Mouse (Mus musculus) forebrain, embryonic 16.5 days (tissue): ENCODE measurements at regions not wholly inside any gene's neighbourhood (a gene's known extent, or its start where the extent isn't known, plus 50 kb on each side); places are given as distances from the start of the nearest gene placed in this dataset.

Experiments
- ATAC-seq: fragments of 200-750 bp; cut with Nextera tagmentation; 2 replicates; pipeline ENCODE4 v1.8.0; 2017; ENCODE audit warnings: mild to moderate bottlenecking, moderate library complexity
- H3K27ac ChIP-seq: fragments of 300-500 bp; sonication (generic); 2 replicates; pipeline ENCODE4 v1.5.1; 2014; ENCODE audit warnings: low read length, control low read depth
- H3K27me3 ChIP-seq: fragments of 300-500 bp; sonication (generic); replicated peaks from 2 replicates; pipeline ENCODE4 v1.6.1; 2014; ENCODE audit warnings: low read length; ENCODE audit not compliant: control insufficient read depth, insufficient read depth
- H3K36me3 ChIP-seq: fragments of 300-500 bp; sonication (generic); 2 replicates; pipeline ENCODE4 v1.6.1; 2014; ENCODE audit not compliant: control insufficient read depth, insufficient read depth
- H3K4me1 ChIP-seq: fragments of 300-500 bp; sonication (generic); replicated peaks from 2 replicates; pipeline ENCODE4 v1.6.1; 2014; ENCODE audit warnings: low read length; ENCODE audit not compliant: control insufficient read depth, insufficient read depth
- H3K4me2 ChIP-seq: fragments of 300-500 bp; sonication (generic); 2 replicates; pipeline ENCODE4 v1.6.1; 2014; ENCODE audit warnings: mild to moderate bottlenecking, low read length, control low read depth
- H3K4me3 ChIP-seq: fragments of 300-500 bp; sonication (generic); replicated peaks from 2 replicates; pipeline ENCODE4 v1.5.1; 2014; ENCODE audit warnings: mild to moderate bottlenecking, low read length, control low read depth
- H3K9ac ChIP-seq: fragments of 300-500 bp; sonication (generic); replicated peaks from 2 replicates; pipeline ENCODE4 v1.6.1; 2014; ENCODE audit warnings: low read depth, low read length, control low read depth
- H3K9me3 ChIP-seq: fragments of 300-500 bp; sonication (generic); 2 replicates; pipeline ENCODE4 v1.6.1; 2016; ENCODE audit warnings: low read length; ENCODE audit not compliant: control insufficient read depth
- WGBS: fragments of 180-500 bp; shearing (Covaris S2); extraction: QIAGEN DNeasy Blood & Tissue Kit; methylation state at CpG from one replicate; pipeline ENCODE4 v1.1.7; 2014; 5-methylcytosine and 5-hydroxymethylcytosine counted together

- no peaks in the 10 kb centered on the region for H3K4me1 ChIP-seq
- no peak overlapping the region for H3K27ac ChIP-seq
- no peak for ATAC-seq
- H3K4me2 ChIP-seq: no peak overlapping the region
- H3K36me3 ChIP-seq: no peaks in the 10 kb centered on the region
- no peaks in the 10 kb centered on the region for H3K27me3 ChIP-seq
- H3K9me3 ChIP-seq: no peaks in the 10 kb centered on the region
- 94% methylated on average over 2 of the region's 2 CpGs for WGBS
- no peak overlapping the region for H3K4me3 ChIP-seq
- H3K9ac ChIP-seq: no peak overlapping the region
Measured at GRCm38 (mm10) chr9:26539042-26539441, 194.5 kb upstream of the B3gat1 start.

DNA sequence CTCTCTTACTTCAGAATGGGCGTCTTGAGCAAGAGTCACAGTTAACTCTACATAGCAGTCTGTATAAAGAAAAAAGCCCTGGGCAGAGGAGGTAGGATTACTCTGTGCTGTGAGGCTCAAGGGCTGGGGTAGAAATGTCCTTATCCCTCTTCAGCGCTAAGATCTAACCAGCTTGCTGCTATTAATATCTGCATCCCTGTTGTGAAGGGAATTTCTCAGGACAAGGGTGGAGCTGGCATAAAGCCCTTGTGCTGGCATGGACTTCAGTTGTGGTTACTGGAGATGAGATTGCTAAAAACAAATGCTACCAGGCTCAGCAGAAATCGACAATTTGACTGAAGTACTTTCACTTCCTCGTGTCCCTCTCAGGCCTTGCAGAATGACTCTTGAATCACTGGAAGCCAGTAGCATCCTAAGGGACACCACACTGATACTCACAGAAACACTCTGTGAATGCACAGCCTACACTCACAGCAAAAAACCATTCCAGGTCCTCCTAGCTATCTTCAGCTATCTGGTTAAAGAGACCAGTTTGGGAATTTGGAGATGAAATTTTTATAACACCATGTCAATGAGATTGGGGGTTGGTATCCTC lies 185.1 kb upstream of the B3gat1 start:
- Histone ChIP-seq H3K9me3 (no peaks in the 10 kb centered on the region), H3K4me1 (no peaks in the 10 kb centered on the region), H3K4me3 (no peak overlapping the region), H3K27ac (no peak overlapping the region), H3K4me2 (no peak overlapping the region), H3K36me3 (no peaks in the 10 kb centered on the region), H3K27me3 (no peaks in the 10 kb centered on the region), H3K9ac (no peak overlapping the region)
- WGBS: 64% methylated on average over 4 of the region's 4 CpGs
- no peak for ATAC-seq

GRCm38 (mm10) chr9:26549118-26549517 lies 184.4 kb upstream of the B3gat1 start:
- WGBS: 73% methylated on average over 4 of the region's 4 CpGs
- Histone ChIP-seq H3K4me1 (no peaks in the 10 kb centered on the region), H3K27me3 (no peaks in the 10 kb centered on the region), H3K36me3 (no peaks in the 10 kb centered on the region), H3K4me3 (no peak overlapping the region), H3K9ac (no peak overlapping the region), H3K4me2 (no peak overlapping the region), H3K9me3 (no peaks in the 10 kb centered on the region), H3K27ac (no peak overlapping the region)
- ATAC-seq: no peak

- Histone ChIP-seq H3K27me3 (no peaks in the 10 kb centered on the region), H3K4me1 (no peaks in the 10 kb centered on the region), H3K27ac (no peak overlapping the region), H3K36me3 (no peaks in the 10 kb centered on the region), H3K4me3 (no peak overlapping the region), H3K9me3 (no peaks in the 10 kb centered on the region), H3K4me2 (no peak overlapping the region), H3K9ac (no peak overlapping the region)
- ATAC-seq: no peak
- 84% methylated on average over 2 of the region's 2 CpGs for WGBS
Measured at GRCm38 (mm10) chr9:26549551-26549950, 184.0 kb upstream of the B3gat1 start.

GRCm38 (mm10) chr9:26575990-26576389 lies 157.5 kb upstream of the B3gat1 start:
- Histone ChIP-seq H3K4me2 (no peak overlapping the region), H3K4me1 (no peaks in the 10 kb centered on the region; the same call in 1 of the 2 replicates), H3K9ac (no peak overlapping the region), H3K27me3 (no peaks in the 10 kb centered on the region), H3K27ac (no peak overlapping the region), H3K4me3 (no peak overlapping the region), H3K9me3 (no peaks in the 10 kb centered on the region), H3K36me3 (no peaks in the 10 kb centered on the region)
- ATAC-seq: peak; percentile 77
- 43% methylated on average over 6 of the region's 6 CpGs for WGBS

- Histone ChIP-seq H3K27ac (no peak overlapping the region), H3K4me1 (no peaks in the 10 kb centered on the region), H3K9ac (no peak overlapping the region), H3K4me3 (no peak overlapping the region), H3K36me3 (no peaks in the 10 kb centered on the region), H3K4me2 (no peak overlapping the region), H3K27me3 (no peaks in the 10 kb centered on the region), H3K9me3 (no peaks in the 10 kb centered on the region)
- 89% methylated on average over 1 of the region's 1 CpGs for WGBS
- ATAC-seq: no peak
Measured at GRCm38 (mm10) chr9:26601979-26602378, 131.5 kb upstream of the B3gat1 start.

DNA sequence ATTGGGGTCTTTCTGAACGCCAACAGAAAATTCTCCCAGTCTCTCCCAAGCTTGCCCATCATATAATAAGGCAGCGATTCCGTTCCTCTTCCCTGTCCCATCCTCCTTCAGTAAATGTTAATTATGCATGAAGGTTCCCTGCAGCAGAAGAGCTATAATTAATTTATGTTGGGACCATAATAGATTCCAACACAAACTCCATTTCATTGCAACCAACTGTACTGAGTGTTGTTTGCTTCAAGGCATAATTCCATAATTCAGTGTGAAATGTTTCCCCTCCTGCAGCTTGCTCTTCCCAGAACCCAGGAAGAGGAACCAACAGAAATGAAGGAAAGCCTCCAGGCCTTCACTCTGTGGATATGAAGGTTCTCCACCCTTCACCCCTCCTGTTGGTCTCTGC lies 129.0 kb upstream of the B3gat1 start:
- Histone ChIP-seq H3K27me3 (no peaks in the 10 kb centered on the region), H3K4me3 (no peak overlapping the region), H3K4me1 (no peaks in the 10 kb centered on the region), H3K4me2 (no peak overlapping the region), H3K9ac (no peak overlapping the region), H3K27ac (no peak overlapping the region), H3K9me3 (no peaks in the 10 kb centered on the region), H3K36me3 (no peaks in the 10 kb centered on the region)
- ATAC-seq: no peak
- WGBS: 77% methylated on average over 3 of the region's 3 CpGs

DNA sequence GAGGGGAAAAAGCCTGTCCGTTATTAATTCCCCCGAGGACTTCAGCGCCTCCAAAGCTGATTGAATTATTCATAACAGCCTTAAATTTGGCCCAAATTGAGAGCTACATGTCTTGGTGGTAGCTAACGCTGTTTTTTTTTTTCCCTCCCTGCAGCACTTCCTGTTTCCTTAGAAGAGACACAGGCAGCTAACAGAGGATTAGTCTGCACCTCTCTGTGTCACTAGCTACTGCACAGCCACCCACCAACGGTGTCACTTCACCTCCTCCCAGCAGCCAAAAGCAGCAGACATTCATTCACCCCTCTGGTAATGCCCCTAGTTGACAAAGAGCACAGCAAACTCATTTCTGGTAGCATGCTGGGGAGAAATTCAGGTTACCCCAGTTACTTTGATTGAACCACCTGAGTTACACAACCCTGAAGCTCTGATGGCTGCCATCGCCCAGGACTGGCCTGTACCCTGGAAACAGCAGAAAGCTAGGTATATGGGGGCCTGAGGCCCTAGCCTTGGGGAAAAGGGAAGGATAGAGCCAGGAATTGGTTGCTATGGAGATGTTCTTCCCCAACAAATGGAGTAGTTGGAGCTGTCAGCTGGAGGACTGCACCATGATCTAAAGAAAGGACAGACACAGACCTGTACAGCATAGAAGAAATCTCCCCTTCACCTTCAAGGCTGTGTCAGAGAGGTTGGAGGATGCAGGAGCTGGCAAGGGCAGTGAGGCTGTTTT lies 121.7 kb upstream of the B3gat1 start:
- H3K9ac ChIP-seq: no peak overlapping the region
- no peaks in the 10 kb centered on the region for H3K27me3 ChIP-seq
- H3K4me1 ChIP-seq: 0 out of 2 replicates have a peak, but pooled peaks cover 6% of the 10 kb centered on the region
- WGBS: 68% methylated on average over 6 of the region's 6 CpGs
- H3K9me3 ChIP-seq: no peaks in the 10 kb centered on the region
- no peak overlapping the region for H3K27ac ChIP-seq
- H3K4me3 ChIP-seq: no peak overlapping the region
- no peak for ATAC-seq
- H3K36me3 ChIP-seq: no peaks in the 10 kb centered on the region
- no peak overlapping the region for H3K4me2 ChIP-seq

DNA sequence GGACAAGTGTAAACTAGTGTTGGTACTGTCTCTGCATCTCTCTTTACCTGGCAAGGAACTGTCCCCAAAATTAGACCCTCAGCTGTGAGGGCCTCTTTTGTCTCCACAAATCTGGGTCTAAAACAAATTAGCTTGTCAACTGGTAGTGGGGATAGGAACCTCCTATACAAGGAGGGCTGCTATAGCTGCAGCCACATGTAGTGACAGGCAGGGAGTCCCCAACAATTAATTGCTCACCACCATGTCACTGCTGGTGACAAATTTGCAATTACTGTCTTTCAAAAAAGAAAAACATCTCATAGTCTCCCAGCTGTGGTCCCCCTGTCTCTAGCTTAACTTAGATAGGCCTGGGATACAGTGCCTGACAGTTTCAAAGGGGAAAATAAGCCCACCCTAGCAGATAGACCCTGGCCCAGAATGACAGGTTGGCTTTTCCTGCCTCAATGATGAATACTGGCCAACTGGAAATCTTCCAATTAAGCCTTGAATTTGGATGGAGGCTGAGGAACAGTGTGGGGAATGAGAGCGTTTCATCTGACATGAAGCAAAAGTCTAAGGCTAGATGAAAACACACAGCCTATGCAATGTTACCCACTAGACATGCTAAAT lies 110.6 kb upstream of the B3gat1 start:
- H3K4me1 ChIP-seq: no peaks in the 10 kb centered on the region; the same call in 1 of the 2 replicates
- no peak overlapping the region for H3K4me2 ChIP-seq
- H3K36me3 ChIP-seq: no peaks in the 10 kb centered on the region
- no peak overlapping the region for H3K9ac ChIP-seq
- H3K4me3 ChIP-seq: no peak overlapping the region
- no peaks in the 10 kb centered on the region for H3K9me3 ChIP-seq
- 52% methylated on average over 1 of the region's 1 CpGs for WGBS
- no peak overlapping the region for H3K27ac ChIP-seq
- ATAC-seq: peak; percentile 95
- no peaks in the 10 kb centered on the region for H3K27me3 ChIP-seq
